Mouse (Mus musculus) testis, adult 2 months (tissue): Measurements from ENCODE around the gene Prim2.

Source experiments
- CTCF ChIP-seq: fragments of 200-500 bp; IDR thresholded peaks from 2 replicates; pipeline ENCODE4 v1.5.1; 2012; ENCODE audit warnings: low read depth, mild to moderate bottlenecking, inconsistent platforms, low read length, moderate library complexity; ENCODE audit not compliant: control insufficient read depth, insufficient read depth, insufficient replicate concordance
- POLR2A ChIP-seq: fragments of 200-500 bp; IDR thresholded peaks from 2 replicates; pipeline ENCODE4 v1.6.1; 2012; ENCODE audit warnings: low read depth, mild to moderate bottlenecking, inconsistent platforms, low read length, moderate library complexity; ENCODE audit not compliant: control insufficient read depth

DNA sequence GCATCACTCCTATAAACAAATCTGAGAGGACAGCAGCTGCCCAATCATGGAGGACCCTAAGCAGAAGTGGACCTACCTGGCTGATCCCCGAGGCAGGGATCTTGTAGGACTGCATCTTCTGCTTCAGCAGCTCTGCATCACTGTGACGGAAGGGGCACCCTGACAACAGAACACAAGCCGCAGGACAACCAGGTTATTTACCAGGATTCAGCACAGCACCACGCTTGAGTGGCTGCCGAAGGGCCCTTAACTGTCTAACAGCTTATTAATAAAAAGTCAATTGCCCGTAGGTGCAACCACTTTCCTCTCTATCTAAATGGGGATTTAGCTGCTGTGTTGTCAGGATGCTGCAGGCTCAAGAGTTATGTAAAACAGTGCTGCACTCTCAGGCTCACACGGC lies 189.2 kb downstream of the Prim2 start:
- no peak for TF ChIP-seq CTCF
- TF ChIP-seq POLR2A, result no peak
